Mouse (Mus musculus) ES-E14 (cell line): Measurements from ENCODE around the gene Naa15.

Source experiments
- HCFC1 ChIP-seq: IDR thresholded peaks from 2 replicates; pipeline ENCODE4 v1.6.1; 2012; ENCODE audit warnings: low read length, inconsistent platforms, borderline replicate concordance; ENCODE audit not compliant: insufficient read depth
- ZNF384 ChIP-seq: IDR thresholded peaks from 2 replicates; pipeline ENCODE4 v1.6.1; 2012; ENCODE audit warnings: low read depth, low read length, inconsistent platforms

GRCm38 (mm10) chr3:51368011-51368410 lies 46.9 kb upstream of the Naa15 start:
- TF ChIP-seq ZNF384 (no peak), HCFC1 (no peak)
